Mouse (Mus musculus) MN1 (cell line): ENCODE measurements around the gene Pex11g.

Experiments used
- DNase-seq: peaks from one replicate; pipeline ENCODE4 v3.0.0-alpha.2; 2016; ENCODE audit warnings: low spot score

The Pex11g gene

DNA sequence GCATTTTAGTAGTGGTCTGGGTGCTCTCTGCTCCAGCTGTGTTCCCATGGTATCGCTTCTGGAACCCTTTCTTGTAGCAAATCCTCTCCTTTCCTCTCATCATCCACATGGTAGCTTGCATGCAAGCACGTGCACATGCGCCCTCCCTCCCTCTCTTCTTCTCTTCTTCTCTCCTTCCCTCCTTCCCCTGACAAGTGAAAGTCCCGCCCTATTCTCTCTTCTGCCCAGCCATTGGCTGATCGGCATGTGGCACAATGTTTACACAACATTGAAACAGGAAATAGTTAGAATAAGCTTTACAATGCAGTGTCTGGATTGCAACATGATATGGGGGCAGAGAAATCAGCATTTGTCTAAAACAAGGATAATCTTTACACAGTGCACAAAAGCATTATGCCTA lies 14.1 kb upstream of the Pex11g start:
- no peak for DNase-seq

DNA sequence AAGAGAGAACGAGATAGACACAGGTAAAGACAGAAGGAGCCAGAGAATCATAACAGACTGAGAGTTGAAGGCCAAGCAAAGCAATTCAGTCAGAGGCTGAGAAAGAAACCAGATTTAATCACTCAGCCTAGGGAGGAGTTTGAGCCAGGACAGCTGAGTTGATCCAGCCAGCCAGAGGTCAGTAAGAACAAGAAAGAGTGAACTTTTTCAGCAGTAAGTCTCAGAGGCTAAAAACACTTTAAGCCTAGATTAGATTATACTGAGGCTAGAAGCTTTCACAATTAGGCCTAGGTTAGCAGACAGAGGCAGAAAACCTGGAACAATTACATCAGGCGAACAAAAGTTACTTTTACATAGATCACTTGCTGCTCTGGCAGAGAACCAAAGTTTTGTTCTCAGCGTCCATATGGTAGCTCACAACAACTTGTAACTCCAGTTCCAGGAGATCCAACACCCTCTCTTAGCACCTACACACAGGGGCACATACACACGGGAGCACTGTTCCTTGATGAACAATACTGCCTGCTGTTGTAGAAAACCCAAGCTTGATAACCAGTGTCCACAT lies 12.8 kb upstream of the Pex11g start:
- DNase-seq: no peak

DNA sequence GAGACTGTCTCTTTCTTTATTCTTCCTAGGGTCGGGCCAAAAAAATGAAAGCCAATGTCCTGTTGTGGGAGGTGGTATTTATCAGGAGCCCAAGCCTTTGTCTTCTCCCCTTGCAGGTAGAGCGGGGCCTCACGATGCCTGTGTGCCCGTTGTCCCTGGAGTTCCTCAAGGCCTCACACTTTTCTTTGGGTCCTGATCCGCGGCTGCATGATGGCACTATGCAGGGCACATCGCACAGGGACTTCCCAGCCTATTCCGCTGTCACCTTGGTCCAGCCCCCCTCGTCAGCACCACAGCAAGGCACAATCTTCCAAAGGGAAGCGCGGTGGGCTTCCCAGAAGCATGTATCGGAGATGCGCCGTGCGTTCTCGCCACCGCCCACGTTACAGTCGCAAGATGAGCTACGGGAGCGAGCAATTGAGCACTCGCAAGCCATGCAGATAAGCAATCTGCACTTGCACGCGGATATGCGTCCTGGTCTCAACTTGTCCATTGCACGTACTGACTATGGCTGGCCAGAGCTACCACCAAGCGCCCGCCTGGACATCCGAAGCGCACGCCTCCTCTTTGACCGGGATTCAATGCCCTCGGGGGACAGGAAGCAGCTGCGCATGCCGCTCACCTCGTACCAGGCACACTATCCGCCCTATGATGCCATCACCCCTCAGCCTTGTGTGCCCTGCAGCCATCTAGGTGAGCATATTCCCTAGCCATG lies 8.4 kb upstream of the Pex11g start:
- no peak for DNase-seq

DNA sequence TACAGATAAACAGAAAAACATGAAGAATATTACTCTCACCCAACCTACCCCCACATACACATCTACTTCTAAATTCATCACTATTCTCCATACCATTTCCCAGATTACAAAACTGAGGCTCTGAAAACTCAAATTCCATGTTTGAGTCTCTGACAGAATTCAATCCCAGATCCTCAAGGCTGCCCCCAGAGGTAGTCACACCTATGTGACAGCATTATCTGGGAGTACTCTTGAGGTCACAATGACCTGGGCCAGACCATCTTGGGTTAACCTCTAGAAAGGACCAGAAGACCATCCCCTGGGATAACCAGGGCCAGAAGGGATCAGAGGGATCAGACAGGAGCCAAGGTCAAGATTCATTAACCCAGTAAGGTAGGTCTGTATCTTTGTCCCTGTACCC lies 3.1 kb upstream of the Pex11g start, which contains the start of gene Tex45:
Gene Tex45 (plus strand): TSS at position 301 of the 400 bp plus-strand sequence.
- DNase-seq: no peak

DNA sequence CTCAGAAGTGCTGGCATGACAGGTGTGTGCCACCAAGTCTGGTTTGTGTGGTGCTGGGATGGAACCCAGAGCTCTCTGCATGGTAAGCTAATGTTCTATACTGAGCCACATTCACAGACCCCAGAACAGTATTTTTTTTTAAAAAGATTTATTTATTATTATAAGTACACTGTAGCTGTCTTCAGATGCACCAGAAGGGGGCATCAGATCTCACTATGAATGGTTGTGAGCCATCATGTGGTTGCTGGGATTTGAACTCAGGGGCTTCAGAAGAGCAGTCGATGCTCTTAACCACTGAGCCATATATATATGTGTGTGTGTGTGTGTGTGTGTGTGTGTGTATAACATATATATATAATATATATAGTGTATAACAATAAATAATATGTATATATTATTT lies 1.4 kb upstream of the Pex11g start:
- DNase-seq: no peak

DNA sequence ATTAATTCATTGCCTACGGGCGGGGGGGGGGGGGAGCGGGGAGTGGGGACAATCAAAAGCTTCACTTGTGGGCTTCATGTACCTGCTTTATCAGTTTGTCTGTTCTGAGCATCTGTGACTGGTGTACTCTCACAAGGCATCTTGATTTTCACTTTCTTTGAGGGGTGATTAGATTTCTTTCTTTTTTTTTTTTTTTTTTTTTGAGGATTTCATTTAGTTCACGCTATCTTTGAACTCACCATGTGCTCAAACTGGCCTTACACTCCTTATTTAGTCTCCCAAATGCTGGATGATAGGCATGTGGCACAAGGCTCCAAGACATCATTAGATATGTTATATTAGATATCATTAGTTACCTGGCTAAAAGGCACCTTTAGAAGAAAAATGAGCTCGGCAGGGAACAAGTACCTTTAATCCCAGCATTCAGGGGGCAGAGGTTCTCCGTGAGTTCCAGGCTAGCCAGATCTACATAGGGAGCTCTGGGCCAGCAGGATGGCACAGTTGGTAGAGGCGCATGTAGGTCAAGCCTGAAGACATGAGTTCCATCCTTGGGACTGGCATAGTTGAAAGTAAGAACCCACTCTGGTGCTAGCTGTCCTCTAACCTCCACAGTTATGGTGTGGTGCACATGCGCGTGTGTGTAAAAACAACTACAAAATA lies 536 bp upstream of the Pex11g start:
- DNase-seq: peak; percentile 44

DNA sequence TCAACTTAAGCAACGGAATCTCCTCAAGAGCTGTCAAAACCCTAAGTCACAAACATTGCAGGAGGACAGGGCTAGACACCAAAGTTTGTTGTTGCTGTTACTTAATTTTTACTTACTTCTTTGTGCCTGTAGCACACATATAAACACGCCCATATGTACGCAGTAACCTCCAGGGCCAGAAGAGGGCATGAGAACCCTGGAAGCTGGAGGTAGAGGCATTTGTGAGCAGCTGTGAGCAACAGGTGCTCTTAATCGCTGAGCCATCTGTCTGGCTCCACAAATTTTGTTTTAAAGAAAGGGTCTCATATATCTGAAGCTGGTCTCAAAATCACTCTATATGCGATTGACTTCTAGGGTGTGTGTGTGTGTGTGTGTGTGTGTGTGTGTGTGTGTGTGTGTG lies 3.2 kb downstream of the Pex11g start:
- DNase-seq: peak; percentile 56

DNA sequence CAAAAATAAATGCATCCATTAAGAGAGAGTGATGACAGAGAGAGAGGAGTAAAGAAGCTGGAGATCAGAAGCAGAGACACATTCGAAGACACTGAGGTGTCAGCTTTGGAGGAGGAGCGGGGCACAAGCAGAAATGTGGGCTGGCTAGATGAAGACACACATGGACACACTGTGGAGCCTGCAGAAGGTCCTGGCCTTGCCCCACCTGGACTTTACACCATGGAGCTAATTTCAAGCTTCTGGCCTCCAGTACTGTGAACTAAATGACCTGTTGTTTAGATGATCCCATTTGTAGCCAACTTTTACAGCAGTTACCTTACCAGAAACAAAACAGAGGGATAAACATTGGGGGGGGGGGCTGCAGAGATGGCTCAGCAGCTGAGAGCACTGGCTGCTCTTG lies 4.2 kb downstream of the Pex11g start:
- DNase-seq: no peak

DNA sequence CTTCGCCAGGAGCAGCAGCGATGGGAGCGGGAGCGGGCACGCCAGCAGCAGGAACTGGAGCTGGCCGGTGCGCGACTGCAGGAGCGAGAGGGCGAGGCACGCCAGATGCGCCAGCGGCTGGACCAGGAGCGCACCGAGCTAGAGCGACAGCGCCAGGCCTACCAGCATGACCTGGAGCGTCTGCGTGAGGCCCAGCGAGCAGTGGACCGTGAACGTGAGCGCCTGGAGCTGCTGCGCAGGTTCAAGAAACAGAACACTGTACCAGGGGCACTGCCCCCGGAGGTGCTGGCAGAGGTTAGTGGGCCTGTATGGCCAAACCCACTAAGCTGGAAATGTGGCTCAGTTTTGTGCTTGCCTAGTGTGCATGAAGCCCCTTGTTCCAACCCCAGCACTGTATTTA lies 15.5 kb downstream of the Pex11g start:
- no peak for DNase-seq

DNA sequence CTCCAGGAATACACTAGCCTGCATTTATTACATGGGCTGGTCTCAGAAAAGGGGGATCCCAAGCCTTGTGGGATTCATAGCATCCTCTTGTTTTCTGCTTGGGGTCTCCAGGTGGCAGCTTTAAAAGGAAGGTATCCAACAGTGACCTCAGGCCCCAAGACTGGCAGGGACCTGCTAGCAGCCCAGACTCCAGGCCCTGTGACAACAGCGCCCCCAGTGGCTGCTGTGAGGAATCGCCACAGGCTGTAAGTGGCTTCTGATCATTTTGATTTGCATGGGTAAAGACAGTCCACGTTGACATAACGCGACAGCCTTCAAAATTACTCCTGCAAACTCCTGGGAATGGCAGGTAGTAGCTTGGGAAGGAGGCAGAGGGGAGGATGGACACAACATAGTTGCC lies 16.8 kb downstream of the Pex11g start:
- peak; percentile 78 for DNase-seq

DNA sequence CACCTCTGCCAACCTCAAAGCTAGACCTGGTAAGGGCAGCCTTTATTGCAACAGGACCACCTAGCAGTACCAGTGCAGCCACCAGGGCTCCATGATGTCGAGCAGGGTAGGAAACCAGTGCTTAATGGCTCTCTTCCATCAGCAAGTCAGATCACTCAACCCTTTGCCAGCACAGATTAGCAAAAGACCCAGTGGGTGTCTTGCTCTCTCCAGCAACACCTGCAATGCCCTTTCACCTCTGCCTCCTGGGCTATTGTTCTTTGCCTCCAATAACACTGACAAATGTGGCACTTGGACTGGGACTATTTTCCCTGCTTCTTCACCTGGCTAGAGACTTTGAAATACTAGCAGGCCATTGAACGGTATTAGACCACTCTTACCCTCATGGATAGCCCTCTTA lies 18.3 kb downstream of the Pex11g start:
- no peak for DNase-seq

DNA sequence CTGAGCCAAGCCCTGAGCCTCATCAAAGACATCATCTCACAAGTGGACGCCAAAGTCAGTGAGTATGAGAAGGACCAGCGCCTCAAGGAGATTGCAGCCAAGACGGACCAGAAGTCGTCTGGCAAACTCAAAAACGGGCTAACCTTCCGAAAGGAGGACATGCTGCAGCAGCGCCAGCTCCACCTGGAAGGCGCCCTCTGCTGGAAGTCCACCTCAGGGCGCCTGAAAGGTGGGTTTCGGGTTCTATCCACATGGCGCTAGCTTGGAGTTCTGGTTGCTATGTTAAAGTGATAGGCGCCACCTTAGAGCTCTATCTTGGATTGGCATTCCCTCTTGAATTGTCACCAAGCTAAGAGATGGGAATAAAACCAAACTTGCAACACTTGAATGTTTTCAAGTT lies 28.0 kb downstream of the Pex11g start:
- no peak for DNase-seq

DNA sequence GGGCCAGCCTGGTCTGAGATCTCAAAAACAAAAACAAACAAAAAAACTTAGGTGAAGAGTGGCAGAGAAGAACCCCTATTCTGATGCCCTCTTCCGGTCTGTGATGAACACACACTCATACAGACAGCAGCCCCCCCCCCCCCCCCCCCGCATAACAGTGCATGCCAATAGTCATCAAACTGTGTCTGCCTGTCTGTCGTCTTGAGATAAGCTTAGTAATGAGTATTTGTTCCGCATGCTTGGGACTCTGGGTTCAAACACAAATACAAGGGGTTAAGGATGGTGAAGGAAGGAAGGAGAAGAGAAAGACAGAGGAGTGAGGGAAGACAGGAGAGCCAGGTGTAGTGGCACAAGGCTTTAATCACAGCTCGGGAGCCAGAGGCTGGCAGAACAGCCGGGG lies 31.0 kb downstream of the Pex11g start:
- no peak for DNase-seq

DNA sequence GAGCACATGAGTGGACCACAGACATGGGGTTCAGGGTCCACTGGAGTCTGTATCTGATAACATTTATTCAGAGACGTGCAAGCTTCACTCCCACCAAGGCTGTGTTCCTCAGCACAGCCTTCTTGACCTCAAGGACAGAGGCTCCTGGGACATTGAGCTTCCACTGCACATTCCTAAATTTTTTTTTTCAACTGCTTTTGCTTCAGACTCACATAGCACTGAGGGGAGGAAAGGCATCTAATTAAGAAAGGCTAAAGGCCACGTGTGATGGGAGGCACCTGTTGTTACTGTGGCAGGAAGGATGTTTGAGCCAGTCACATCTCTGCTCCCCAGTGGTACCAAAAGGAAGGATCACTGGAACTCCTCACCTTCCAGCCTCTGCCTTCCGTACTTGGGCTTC lies 36.4 kb downstream of the Pex11g start:
- no peak for DNase-seq

DNA sequence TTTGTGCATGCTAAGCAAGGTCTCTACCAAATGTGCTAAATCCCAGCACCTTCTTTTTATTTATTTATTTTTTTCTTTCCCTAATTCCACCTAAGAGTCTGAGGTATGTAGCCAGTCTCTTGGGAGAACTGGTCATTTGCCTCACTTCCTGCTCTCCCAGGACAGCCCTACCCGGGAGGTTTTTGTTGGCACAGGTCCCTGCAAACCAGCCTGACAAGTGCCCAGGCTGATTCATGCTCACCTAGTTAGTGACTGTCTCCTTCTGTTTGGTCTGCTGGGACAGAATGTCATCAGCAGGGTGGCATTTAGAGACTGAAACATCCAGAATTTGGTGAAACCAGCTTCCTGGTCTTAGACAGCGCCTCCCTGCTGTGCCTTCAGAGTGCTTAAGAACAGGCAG lies 37.5 kb downstream of the Pex11g start:
- peak; percentile 76 for DNase-seq

DNA sequence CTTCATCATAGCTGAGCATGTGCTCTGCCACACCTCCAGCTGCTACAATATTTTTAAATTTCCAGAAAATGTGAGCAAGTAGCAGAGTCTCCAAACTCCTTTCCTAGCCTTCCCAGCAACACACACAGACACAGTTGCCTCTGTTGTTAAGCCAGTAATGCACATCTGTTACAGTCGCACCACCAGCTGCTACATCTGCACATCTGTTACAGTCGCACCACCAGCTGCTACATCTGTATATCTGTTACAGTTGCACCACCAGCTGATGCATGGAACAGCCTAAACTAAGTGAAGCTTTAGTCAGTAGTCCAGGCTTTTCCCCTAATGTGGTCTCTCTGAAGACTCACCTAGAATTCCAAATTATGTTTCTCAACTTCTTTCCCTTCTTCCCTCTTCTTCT lies 39.1 kb downstream of the Pex11g start:
- no peak for DNase-seq

DNA sequence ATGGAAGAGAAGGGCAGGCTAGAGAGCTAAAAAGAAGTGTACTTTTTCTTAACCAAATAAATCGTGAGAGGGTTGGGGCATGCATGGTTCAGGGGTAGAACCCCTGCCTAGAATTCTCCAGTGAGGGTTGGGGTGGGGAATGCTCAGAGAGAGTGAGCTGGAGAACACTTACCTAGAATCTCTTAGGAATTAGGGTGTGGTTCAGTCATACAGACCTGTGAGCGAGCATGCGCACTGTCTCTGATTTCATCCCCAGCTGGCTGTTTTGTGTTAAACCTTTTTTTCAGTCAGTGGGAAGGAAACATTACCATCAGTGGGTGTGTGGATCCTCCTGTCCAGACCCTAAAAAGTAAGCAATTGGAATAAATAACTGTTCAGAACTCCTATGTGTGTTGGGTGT lies 41.3 kb downstream of the Pex11g start:
- DNase-seq: no peak

DNA sequence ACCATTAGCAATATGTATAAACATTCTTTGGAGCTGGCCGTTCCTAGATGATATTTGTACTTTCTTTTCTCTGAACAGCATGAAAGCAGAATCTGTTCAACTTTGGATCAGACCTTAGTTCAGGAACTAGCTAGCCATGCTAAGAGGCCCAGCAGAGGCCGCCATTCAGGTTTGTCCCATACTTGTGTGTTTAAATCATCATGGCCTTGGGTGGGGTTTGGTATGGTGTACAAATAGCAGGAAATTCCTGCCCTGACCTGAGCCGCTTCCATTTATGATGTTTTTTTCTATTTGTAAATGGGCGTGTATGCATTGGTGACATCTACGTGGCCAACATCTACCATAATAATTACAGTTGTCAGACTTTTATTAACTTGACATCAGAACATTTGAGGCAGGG lies 42.3 kb downstream of the Pex11g start:
- no peak for DNase-seq

DNA sequence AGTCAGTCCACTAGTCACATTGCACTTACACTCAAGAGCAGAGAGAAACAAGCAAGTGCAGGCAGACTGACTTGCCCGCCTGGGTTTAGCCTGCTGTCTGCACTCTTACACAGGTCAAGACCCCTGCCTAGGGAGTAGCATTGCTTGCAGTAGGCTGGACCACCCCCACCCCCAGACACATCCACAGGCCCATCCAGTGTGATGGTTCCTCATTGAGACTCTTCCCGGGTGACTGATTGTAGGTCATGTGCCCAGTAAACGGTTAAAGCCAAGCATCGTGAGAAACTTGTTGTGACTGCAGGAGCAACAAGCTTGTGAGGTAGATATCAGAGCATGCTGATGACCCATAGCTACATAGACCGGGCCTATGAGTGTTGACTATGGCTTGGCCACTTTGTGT lies 46.0 kb downstream of the Pex11g start:
- DNase-seq: no peak

DNA sequence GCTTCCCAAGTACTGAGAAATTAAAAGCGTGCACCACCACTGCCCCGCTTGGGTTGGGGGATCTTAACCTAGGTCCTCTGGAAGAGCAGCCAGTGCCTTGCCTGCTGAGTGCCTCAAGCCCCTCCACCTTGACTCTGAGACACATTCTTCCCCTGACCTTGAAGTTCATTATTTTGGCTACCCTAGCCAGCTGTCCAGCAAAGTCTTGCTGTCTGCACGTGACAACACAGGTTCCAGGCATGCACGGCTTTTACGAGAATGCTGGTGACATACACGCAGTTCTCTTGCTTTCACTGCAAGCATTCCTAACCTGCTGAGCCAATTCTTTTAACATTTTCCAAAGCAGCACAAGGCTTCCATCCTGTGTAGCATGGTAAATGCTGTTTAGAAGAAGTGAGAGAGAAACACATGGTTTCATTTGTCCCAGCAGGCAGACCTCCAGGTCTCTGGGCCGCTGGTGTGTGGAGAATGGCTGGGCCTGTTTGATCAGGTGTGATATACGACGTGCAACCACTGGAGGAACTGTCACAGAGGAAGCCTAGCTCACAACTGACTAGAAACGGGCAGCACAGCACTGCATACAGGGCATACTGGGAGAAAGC lies 47.3 kb downstream of the Pex11g start:
- DNase-seq: no peak

DNA sequence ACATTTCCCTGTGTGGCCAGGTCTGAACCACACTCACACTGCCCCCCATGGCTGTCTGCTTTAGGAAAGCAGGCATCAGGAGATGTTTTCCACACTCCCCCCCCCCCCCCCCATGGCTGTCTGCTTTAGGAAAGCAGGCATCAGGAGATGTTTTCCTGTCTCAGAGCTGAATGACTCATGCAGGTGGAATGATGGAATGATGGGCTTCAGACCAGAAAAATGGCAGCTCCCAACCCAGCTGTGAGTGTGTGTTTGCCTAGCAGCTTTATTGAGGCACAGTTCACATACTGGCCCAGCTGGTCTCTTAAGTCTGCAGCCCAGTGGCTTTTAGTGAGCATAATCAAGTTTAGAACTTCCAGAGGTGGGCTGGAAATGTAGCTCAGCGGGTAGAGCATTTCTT lies 49.4 kb downstream of the Pex11g start:
- DNase-seq: peak; percentile 83

DNA sequence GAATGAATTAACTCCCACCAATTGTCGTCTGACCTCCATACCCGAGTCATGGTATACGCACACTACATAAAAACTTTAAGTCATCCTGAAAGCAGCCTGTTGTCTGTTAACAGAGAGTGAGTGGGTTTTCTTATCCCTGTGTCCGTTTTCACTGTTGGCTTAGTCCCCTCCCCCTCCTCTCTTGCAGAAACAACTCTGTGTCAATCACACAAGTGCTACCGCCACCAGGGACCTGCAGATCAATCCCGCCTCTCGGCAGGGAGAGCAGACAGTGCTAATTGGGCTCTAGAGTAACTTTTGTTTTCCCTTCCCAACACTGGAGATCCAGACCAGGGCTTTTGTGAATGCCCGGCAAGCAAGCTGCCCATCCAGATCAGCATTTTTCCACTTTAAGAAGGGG lies 50.0 kb downstream of the Pex11g start:
- DNase-seq: peak; percentile 47

DNA sequence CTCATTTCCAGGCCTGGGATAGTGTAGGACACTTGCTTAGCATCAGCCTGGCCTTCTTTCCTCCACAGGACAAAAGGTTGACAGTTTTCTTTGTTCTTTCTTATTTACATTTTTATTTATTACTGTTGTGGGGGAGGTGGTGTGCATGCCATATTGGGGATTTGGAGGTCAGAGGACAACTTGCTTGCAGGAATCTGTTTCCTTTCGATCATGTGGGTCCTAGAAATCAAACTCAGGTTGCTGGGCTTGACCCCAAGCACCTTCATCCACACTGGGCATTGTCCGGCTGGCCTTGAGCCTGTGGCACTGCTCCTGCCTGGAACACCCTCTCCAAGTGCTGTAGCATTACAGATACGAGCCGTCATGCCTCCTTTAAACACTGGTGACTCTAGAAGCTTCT lies 50.6 kb downstream of the Pex11g start:
- no peak for DNase-seq
